ENCODE assay signal across 19 mouse cellular contexts in the genomic region with DNA sequence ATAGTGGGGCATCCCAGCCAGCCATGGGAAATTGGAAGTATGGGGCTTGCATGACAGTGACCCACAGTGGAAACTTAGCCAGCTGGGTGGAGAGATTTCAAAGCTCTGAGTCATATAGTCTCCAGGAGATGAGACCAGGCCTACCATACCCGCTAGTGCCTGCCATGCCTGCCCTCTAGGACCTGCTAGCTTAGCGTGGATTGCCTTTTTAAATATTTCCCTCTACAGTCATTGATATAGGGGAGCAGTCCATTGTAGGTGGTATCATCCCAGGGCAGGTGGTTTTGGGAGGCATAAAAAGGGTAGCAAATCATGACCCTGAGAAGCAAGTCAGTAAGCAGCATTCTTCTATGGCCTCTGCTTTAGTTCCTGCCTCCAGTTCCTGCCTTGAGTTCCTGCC.
DNase-seq lines count a peak whose midpoint lies in the region; TF ChIP-seq lines count a peak whose summit lies in the region.
"Had no signal": no experiment of that assay in that cellular context is flagged by ENCODE, and none has a peak within 500 bp of the region (broad histone marks: within the 10 kb centered on the region; RNA-seq: fewer than 3 reads in every experiment).

No protein-coding gene starts in this region.

- H3K27ac ChIP-seq in gastrocnemius, adult 2 months, result peak overlapping the region; percentile 38; the same call in 1 of the 2 replicates

- H3K4me3 ChIP-seq in gastrocnemius, adult 2 months, result no peak overlapping the region

- TF ChIP-seq CTCF in gastrocnemius, adult 2 months (IDR thresholded peaks at IDR 0.05), result no peak

- intact Hi-C loops in gastrocnemius, adult 2 months (cut with DNase I), result no loop called here
- intact Hi-C loops in gastrocnemius, postnatal 14 days (cut with DNase I; ENCODE audit: low total_unique reads), result no loop called here
- intact Hi-C loops in heart, postnatal 10 days (cut with DNase I), result no loop called here

- no peak for DNase-seq in gastrocnemius, adult 2 months
- DNase-seq in gastrocnemius, postnatal 14 days, result no peak
- DNase-seq in heart, adult 11 months, result peak; percentile 8
- no peak for DNase-seq in heart, postnatal 10 days
- DNase-seq in 3134 (ENCODE audit: extremely low read depth, insufficient read length, low spot score) (peak; percentile 5), 3T3-L1 (ENCODE audit: low read depth, low spot score) (peak; percentile 14)
- no peak for DNase-seq in frontal cortex, postnatal 25 days (ENCODE audit: low spot score in 2 of 2)
- DNase-seq in layer of hippocampus, adult 9-11 months, result no peak
- DNase-seq: adrenal gland, adult 2 months; adrenal gland, adult 8-10 months; adrenal gland, postnatal 10 days; adrenal gland, postnatal 14 days; adrenal gland, postnatal 25 days; adrenal gland, postnatal 36 days; B cell, adult 2 months; cerebellum, adult 11 months; cerebellum, adult 11-12 months; cerebellum, adult 18-20 months; cerebellum, adult 2 months had no signal

Comparison
In these comparisons a context has a peak if more than half of its experiments do, and no peak if none do; other contexts are left out.
1. DNase-seq: peak in heart, adult 11 months (single experiment), 3134 (single experiment) and 3T3-L1 (single experiment); none in gastrocnemius, adult 2 months (single experiment), gastrocnemius, postnatal 14 days (single experiment), heart, postnatal 10 days (0 of 2), frontal cortex, postnatal 25 days (0 of 2) and layer of hippocampus, adult 9-11 months (single experiment).